Mouse (Mus musculus) testis, postnatal 14 days (tissue): ENCODE measurements around the gene Cd300lg.

ENCODE experiments used
- DNase-seq: peaks from one replicate; pipeline ENCODE4 v3.0.0; 2021; ENCODE audit warnings: low spot score

Cd300lg gene

DNA sequence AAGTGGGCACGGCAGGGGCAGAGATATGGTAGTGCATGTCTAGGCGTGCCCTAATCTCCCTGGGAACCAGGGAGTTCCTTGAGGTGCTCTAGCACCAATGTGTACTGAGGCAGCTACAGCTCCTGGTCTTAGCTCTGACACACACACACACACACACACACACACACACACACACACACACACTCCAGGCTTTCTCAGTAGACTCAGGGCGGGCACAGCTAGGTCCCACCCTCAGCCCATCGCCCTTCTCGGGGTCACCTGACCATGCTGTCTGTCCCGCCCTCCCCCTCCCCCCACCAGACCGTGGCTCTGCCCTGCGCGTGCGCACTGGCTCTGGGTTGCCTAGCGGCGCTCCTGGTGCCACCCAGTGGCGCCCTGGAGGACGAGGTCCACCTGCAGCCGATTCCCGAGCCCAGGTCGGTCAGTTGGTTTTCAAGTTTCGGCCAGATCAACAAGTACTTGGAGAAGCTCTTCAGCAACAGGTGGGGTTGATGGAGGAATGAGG, 55.6 kb downstream of the Cd300lg start:
- peak; percentile 64 for DNase-seq

DNA sequence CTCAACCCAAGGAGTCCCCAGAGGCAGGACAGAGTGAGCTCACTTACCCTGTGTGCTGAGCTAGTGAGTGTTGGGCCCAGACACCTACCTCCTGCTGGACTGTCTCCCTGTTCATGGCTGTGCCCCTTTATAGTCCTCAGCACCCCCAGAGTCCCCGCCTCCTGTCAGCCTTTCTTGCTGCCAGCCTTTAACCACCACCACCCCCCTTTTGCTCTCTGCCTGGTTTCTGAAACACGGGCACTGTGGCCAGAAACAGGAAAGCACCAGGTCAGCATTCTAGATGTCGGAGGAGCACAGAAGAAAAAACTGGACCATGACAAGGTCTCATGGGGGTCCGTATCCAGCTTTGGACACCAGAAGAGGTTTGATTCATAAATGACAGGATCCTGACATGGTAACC, 59.9 kb downstream of the Cd300lg start, which contains the start of gene Ppy:
Gene Ppy, minus strand, starts transcription at position 101 of the 400 bp plus-strand sequence.
- DNase-seq, result no peak

- DNase-seq, result peak; percentile 56
These were observed 61.4 kb downstream of the Cd300lg start for GRCm38 (mm10) chr11:102102485-102103258.
